Mouse (Mus musculus) c-Kit-positive CD71-positive TER-119-positive erythroid progenitor cells, embryonic 14.5 days (primary cell): ENCODE data around the gene Ifnlr1.
"Not testable (repeated sequence)": the region's sequence is repeated elsewhere in the genome, so short reads cannot be mapped to it uniquely, and the experiment has no call there.

Source experiments
- DNase-seq: peaks from one replicate; pipeline ENCODE4 v3.0.0-alpha.2; 2013; ENCODE audit warnings: low spot score

The Ifnlr1 gene

DNA sequence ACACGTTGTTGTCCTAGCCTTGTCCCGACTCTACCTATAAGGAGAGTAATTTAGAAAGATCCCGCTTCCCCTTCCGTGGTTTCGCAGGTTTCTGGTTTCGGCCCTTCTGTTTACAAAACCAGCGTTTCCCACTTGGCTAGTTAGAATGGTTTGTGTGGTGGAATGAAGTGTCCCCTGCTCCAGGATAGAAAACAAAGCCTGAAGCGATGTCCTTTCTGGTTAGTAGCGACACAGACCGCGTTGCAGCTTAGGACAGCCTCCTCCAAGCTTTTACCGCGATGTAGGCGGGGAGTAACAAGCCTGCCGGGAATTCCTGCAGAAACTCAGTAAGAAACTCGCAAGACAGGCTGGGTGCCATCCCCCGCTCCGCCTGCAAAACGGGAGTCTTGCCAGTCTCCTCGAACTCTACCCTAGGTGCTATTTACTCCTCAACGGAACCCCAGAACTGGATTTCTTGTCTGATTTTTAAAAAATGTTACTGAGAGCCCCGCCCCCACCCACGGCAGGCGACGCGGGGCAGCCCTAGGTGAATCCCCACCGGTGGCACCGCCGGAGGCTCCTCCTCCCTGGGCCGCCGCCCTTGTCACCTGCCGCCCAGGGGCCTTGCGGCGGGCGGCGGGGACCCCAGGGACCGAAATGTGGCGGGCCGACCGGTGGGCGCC is at the start of gene Ifnlr1:
TSS of gene Ifnlr1 (plus strand) at position 382 of the 662 bp plus-strand sequence.
- no peak for DNase-seq

DNA sequence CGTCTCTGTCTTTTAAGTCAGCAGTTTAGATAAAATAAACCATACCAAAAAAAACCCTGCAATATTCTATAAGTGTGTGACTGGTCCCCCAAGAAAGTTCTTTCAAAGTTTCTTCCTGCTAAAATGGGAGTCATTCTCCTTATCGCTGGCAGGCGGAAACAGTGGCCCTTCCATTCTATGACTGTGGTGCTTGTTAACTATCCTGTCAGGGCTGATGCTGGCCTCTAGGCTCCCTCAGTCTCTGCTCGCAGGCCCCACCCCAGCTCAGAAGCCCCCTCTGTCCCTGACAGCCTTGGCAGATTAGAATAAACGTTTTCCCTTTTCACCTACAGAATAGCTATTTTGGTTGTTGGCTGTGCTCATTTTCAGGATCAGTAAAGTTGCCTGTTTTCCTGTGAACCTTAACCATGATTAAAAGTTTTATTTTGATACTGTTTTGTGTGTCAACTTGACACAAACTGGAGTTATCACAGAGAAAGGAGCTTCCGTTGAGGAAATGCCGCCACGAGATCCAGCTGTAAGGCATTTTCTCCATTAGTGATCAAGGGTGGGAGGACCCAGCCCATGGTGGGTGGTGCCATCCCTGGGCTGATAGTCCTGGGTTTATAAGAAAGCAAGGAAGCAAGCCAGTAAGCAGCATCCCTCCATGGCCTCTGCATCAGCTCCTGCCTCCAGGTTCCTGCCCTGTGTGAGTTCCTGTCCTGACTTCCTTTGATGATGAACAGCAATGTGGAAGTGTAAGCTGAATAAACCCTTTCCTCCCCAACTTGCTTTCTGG is 44.6 kb upstream of the Ifnlr1 start:
- not testable (repeated sequence) for DNase-seq

DNA sequence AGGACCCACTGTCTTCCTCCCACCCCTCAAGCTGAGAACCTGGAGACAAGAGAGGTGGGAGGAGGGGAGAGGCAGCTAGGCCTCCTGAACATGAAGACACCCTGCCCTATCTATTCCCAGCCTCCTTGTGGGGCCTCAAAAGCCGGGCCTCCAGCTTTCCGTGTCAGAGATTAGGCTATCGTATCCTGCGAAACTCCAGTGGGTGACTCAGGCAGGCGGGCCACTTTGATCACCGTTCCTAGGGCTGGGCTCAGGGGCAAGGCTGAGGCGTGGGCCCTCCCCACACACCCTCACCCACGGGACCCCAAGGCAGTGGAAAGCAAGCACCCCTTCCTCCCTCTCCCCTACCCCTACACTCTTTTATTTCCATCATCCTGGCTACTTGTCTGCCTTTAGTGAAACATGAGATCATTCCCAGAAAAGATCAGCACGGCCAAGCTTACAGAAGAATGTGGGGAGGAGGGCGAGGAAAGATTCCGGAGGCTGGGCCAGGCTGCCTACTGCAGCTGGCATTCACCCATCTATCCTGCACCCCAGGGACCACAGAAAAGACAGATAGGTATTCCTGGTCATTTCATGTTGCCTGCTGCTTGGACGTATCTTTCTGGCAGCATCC is 41.0 kb upstream of the Ifnlr1 start:
- DNase-seq, result no peak

- DNase-seq, result no peak
Measured at GRCm38 (mm10) chr4:135652966-135653607, 33.0 kb upstream of the Ifnlr1 start.

DNA sequence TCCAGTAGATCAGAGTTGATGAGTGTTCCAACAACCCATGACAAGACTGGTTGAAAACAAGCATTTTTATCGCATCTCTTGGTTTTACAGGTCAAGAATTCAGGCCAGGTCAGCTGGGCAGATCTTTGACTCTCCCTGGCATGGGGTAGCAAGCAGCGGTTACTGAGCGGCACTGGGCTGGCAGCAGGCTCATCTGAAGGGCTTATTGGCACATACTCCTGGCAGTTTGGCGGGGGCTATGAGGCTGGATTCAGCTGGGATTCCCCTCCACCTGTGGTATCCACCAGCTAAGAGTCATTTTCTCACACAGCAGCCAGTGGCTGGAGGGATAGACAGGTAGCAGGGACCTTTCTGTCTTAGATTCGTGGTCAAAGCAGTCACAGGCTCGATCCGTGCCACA is 32.1 kb upstream of the Ifnlr1 start:
- DNase-seq, result no peak

GRCm38 (mm10) chr4:135655499-135655898 is 30.6 kb upstream of the Ifnlr1 start:
- no peak for DNase-seq

GRCm38 (mm10) chr4:135656094-135656589 is 29.9 kb upstream of the Ifnlr1 start:
- DNase-seq, result no peak

DNA sequence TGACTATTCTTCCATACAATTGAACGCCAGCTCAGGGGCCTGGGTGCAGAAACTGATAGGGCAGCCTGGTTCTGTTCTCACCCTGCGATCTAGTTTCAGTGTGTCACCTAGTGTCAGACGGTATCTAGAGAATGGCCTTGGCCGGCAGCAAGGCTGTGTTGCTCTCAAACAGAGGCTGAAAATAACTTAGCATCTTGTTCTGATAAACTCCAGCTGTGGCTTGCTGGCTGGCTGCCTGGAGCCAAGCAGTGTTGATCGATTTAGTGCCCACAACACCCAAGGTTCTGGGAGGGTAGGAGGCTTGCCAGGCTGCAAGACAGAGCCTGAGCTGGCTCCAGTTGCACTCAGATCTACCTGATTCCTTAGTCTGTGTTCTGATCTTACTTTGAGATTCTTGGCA is 27.6 kb upstream of the Ifnlr1 start:
- no peak for DNase-seq

- no peak for DNase-seq
Measured at GRCm38 (mm10) chr4:135658899-135659298, 27.2 kb upstream of the Ifnlr1 start.

DNA sequence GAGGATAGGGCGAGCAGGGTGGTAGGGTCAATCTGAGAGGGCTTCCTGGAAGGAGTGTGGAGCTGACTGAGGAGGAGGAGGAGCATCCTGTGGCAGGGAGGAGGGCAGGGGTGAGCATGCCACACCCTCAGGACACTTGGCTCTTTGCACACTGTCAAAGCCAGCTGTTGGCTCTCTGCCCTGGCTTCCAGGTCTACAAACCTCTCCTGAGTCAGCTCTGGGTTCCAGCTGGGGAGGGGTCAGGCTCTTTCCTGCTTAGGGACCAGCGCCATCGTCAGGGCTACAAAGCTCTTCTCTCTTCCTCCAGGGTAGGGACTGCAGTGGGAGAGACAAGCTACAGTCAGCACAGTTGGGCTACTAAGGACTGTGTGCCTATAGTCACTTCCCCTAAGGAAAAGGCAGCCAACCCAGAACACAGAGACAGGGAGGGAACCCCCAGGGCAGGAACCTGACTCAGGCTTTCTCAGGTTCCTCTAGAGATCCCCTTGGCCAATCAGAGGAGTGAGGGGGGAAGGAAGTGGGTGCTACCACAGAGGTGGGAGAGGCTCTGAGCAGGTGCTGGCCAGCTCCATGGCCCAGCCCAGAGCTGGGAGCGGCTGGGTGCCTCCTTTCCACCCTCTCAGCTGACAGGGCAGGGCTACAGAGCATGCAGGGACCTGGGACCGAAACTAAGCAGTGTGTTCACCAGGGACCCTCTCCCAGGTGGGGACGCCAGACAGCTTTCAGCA is 24.8 kb upstream of the Ifnlr1 start:
- DNase-seq, result no peak

GRCm38 (mm10) chr4:135661994-135662393 is 24.1 kb upstream of the Ifnlr1 start:
- no peak for DNase-seq

DNA sequence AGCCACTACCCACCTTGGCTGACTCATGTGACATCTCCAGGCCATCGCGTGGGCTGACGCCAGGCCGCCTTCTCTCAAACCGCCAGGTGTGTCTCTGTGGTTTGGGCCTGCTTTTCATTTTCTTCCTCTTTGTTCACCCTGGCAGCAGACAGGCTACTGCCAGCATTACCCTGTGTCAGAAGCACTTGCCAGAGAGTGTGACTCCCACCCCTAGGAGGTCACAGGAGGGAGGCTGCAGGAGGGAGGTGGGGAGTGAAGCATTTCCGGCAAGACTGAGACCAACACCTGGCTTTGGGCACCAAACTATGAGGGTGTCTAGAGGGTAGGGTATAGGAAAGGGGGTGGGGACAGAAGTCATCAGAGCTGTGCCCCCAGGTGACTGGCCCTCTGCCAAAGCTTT is 21.4 kb upstream of the Ifnlr1 start:
- no peak for DNase-seq

DNA sequence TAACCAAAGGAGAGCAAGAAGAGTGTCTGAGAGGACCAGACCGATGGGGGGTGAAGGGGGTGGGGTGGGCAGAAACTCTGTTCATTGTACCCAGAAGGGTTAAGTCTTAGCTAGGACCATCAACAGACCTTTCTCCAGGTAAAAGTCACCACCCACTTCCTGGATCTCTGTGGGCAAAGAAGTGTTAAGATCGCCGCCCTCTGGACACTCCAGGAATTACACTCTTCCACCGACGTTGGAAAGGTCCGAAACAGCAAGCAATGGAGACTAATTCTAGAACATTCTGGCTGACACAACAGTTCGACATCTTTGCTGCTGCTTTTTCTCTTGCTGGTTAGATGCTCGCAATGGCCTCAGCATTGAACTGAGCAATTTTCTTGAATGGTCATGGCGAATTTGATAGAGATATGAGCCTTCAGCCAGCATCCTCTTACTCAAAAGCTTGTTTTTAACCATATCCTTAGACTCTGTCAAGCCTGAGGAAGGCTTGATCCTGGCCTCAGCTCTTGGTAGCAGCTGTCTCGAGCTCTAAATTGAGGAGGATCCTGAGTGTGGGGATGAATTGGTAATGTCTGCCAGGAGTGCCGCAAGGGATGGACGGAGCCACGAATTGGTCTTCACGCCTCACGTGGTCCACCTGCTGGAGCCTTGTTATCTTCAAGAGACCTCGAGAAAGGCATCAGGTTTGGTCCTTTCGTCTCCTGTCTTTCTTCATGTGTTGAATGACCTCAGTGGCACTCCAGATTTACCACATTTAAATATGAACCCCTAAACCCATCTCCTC is 19.7 kb upstream of the Ifnlr1 start:
- peak; percentile 75 for DNase-seq

DNA sequence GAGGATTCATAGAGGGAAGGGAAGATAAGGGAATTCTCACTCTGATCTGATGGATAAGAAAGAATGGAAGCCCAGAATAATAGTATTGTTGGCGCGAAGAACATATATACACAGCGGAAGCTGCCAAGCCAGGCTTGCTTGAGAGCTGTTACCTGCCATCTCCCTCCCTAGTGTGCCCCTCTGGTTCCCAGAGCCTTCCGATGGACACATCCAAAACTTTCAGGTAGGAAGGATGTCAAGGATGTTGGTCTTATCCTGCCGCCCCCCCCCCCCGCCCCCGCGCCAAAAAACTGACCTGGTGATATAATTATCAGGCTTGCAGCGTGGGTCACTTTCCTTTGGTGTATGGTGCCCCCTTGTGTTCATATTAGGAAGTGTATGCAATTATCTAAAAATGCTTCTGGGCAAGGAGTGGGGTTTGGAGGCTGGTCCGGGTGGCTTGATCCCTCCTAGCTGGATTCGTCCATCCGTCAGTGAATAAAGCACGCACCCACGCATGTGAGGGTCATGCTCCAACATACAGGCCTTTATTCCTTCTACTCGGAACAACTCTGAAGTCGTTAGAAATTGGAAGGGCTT is 18.7 kb upstream of the Ifnlr1 start:
- peak; percentile 59 for DNase-seq

DNA sequence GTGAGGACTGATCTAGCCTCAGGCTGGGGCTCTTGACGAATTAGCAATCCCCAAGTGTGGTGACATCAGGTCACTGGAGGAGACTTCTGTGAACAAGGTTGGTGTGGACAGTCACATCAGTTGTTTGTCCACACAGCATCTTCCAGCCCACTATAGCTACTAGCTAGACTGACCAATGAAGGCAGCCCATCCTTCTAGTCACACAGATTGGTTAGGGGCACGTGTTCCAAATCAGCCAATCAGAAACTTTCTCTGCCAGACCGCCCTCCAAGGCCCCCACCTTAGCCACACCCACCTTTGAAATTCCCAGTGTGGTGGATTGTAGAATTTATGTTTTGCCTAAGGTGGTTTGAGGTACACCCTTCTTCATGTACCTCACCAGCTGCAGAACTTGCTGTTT is 12.6 kb upstream of the Ifnlr1 start:
- no peak for DNase-seq

- DNase-seq, result no peak
Measured at GRCm38 (mm10) chr4:135674993-135675392, 11.1 kb upstream of the Ifnlr1 start.

DNA sequence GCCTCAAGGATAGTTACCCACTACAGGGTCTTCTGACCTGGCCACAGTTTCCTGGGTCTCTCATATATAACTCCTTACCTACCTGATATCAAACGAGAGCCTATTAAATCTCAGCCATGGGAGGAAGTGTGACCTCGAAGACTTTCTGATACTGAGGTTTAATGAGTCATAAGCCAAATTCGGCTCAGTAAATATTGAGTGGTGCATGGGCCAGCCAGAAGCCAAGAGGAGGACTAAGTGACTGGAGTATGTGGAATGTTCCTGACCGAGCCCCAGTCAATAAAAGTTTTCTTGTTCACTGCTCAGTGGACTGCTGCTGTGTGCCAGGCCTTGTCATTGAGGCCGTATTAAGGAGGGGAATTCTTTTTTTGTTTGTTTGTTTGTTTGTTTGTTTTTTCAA is 9.6 kb upstream of the Ifnlr1 start:
- DNase-seq, result no peak

GRCm38 (mm10) chr4:135679316-135679715 is 6.8 kb upstream of the Ifnlr1 start:
- no peak for DNase-seq

DNA sequence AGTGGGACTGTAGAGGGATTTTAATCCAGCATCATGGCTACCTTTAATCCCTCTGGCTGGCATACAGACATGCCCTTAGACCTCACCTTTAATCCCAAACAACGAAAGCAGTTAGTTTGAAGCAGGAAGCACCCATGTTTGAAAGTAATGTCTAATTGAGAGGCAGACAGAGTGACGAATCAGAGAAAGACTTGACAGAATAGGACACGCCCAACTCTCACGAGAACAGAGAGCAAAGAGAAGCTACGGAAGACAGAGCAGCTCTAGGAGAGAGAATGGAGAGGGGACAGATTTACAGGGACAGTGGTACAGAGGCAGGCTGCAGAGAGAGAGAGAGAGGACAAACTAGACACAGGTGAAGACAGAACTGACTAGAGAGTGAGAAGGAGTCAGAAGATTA is 4.3 kb upstream of the Ifnlr1 start:
- no peak for DNase-seq

GRCm38 (mm10) chr4:135683553-135683952 is 2.5 kb upstream of the Ifnlr1 start:
- no peak for DNase-seq

DNA sequence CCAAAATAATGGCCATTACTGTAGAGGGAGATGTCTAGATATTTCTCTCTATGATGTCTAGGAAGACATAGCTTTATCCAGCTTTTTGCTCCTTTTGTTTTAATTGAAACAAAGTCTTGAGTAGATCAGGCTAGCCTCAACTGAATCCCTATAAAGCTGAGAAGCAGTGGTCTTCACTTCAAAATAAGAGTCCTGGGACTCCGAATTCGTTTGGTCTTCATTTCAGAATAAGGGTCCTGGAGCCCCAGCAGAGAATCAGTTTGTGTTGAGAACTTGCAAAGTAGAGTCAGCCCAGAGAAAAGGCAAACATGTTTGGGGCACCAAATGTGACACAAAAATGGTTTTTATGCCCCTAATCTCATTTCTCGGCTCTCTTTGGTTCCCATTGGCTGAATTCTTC is 1.4 kb upstream of the Ifnlr1 start:
- DNase-seq, result no peak
